Mouse (Mus musculus) embryo, embryonic 9.5 days (tissue): ENCODE results near the gene Dlgap1.
"Not testable (repeated sequence)": the region's sequence is repeated elsewhere in the genome, so short reads cannot be mapped to it uniquely, and the experiment has no call there.

Source experiments
- DNase-seq: peaks from one replicate; pipeline ENCODE4 v3.0.0-alpha.2; 2017; ENCODE audit errors: extremely low spot score

Gene Dlgap1

GRCm38 (mm10) chr17:70521971-70522370 lies 553.1 kb downstream of the Dlgap1 start:
- no peak for DNase-seq

GRCm38 (mm10) chr17:70525990-70526389 lies 557.1 kb downstream of the Dlgap1 start:
- no peak for DNase-seq

- DNase-seq, result peak; percentile 43
Observed at GRCm38 (mm10) chr17:70527101-70527500, 558.2 kb downstream of the Dlgap1 start.

- DNase-seq, result no peak
Observed at GRCm38 (mm10) chr17:70528196-70529187, 559.6 kb downstream of the Dlgap1 start.

GRCm38 (mm10) chr17:70534321-70534720 lies 565.4 kb downstream of the Dlgap1 start:
- DNase-seq, result no peak

GRCm38 (mm10) chr17:70541816-70542215 lies 572.9 kb downstream of the Dlgap1 start:
- DNase-seq, result no peak

- DNase-seq, result no peak
Observed at GRCm38 (mm10) chr17:70550793-70551192, 581.9 kb downstream of the Dlgap1 start.

- no peak for DNase-seq
Observed at GRCm38 (mm10) chr17:70561547-70561946, 592.7 kb downstream of the Dlgap1 start.

GRCm38 (mm10) chr17:70570848-70571247 lies 602.0 kb downstream of the Dlgap1 start:
- no peak for DNase-seq

- DNase-seq, result no peak
Observed at GRCm38 (mm10) chr17:70583042-70583441, 614.2 kb downstream of the Dlgap1 start.

- DNase-seq, result no peak
Observed at GRCm38 (mm10) chr17:70586735-70587425, 618.0 kb downstream of the Dlgap1 start.

GRCm38 (mm10) chr17:70587975-70588630 lies 619.2 kb downstream of the Dlgap1 start:
- not testable (repeated sequence) for DNase-seq

- peak; percentile 3 for DNase-seq
Observed at GRCm38 (mm10) chr17:70588691-70589090, 619.8 kb downstream of the Dlgap1 start.

- peak; percentile 7 for DNase-seq
Observed at GRCm38 (mm10) chr17:70589140-70589539, 620.3 kb downstream of the Dlgap1 start.

GRCm38 (mm10) chr17:70590506-70590905 lies 621.6 kb downstream of the Dlgap1 start:
- no peak for DNase-seq

- DNase-seq, result no peak
Observed at GRCm38 (mm10) chr17:70594277-70594676, 625.4 kb downstream of the Dlgap1 start.

GRCm38 (mm10) chr17:70596326-70596725 lies 627.5 kb downstream of the Dlgap1 start:
- DNase-seq, result no peak

- no peak for DNase-seq
Observed at GRCm38 (mm10) chr17:70600462-70600861, 631.6 kb downstream of the Dlgap1 start.

- DNase-seq, result no peak
Observed at GRCm38 (mm10) chr17:70602051-70602450, 633.2 kb downstream of the Dlgap1 start.

GRCm38 (mm10) chr17:70605659-70606058 lies 636.8 kb downstream of the Dlgap1 start:
- no peak for DNase-seq

GRCm38 (mm10) chr17:70612171-70612570 lies 643.3 kb downstream of the Dlgap1 start:
- no peak for DNase-seq

- DNase-seq, result no peak
Observed at GRCm38 (mm10) chr17:70613897-70614296, 645.0 kb downstream of the Dlgap1 start.
